Mouse (Mus musculus): ENCODE results near the gene Mtcl1. TPM values are rescaled to one million over a fixed set of nuclear protein-coding genes. Genes with fewer than 3 reads are reported as not detected.

Mtcl1 gene
- polyA plus RNA-seq, 1 experiment from 2014 or later = 1.1 TPM

GRCm38 (mm10) chr17:66405601-66406000 lies 43.9 kb downstream of the Mtcl1 start:
- H3K4me3 ChIP-seq (ENCODE audit: control insufficient read depth in 1 of 2, insufficient read depth in 1 of 2, low read depth in 1 of 2, low read length in 2 of 2) = 0 out of 4 replicates have a peak overlapping the region, but pooled peaks of 1 of the 2 experiments have one; percentile 5
- H3K27ac ChIP-seq (replicated peaks in 1 of 2; ENCODE audit: control insufficient read depth in 1 of 2, insufficient read depth in 1 of 2, low read depth in 2 of 2, low read length in 2 of 2) = peak overlapping the region in 1 of 2 experiments; percentile 20; a peak in 1 of 4 replicates
- H3K9ac ChIP-seq (ENCODE audit: low read length) = peak overlapping the region; percentile 27
- H3K27me3 ChIP-seq (ENCODE audit: control insufficient read depth, insufficient read depth, low read length) = no peaks in the 10 kb centered on the region
- H3K4me2 ChIP-seq (ENCODE audit: low read length) = peak overlapping the region; percentile 50
- peaks cover 23 to 31% of the 10 kb centered on the region in 2 experiments for H3K4me1 ChIP-seq (ENCODE audit: control insufficient read depth in 2 of 2, insufficient read depth in 2 of 2, low read length in 2 of 2)
- H3K36me3 ChIP-seq (ENCODE audit: control insufficient read depth, insufficient read depth, low read length) = no peaks in the 10 kb centered on the region
- WGBS = 24% methylated on average over 7 of the region's 7 CpGs
- ATAC-seq (ENCODE audit: insufficient number of reproducible peaks, insufficient read depth, low FRiP score, low read depth) = no peak
- H3K9me3 ChIP-seq (ENCODE audit: control insufficient read depth, low read length) = no peaks in the 10 kb centered on the region

GRCm38 (mm10) chr17:66404883-66405590 lies 44.5 kb downstream of the Mtcl1 start:
- H3K27me3 ChIP-seq (ENCODE audit: control insufficient read depth, insufficient read depth, low read length) = no peaks in the 10 kb centered on the region
- H3K9me3 ChIP-seq (ENCODE audit: control insufficient read depth, low read length) = no peaks in the 10 kb centered on the region
- WGBS = 13% methylated on average over 10 of the region's 10 CpGs
- peak overlapping the region; percentile 50 for H3K4me2 ChIP-seq (ENCODE audit: low read length)
- ATAC-seq (ENCODE audit: insufficient number of reproducible peaks, insufficient read depth, low FRiP score, low read depth) = no peak
- H3K9ac ChIP-seq (ENCODE audit: low read length) = peak overlapping the region; percentile 27
- H3K4me3 ChIP-seq (ENCODE audit: control insufficient read depth in 1 of 2, insufficient read depth in 1 of 2, low read depth in 1 of 2, low read length in 2 of 2) = 0 out of 4 replicates have a peak overlapping the region, but pooled peaks of 1 of the 2 experiments have one; percentile 5
- peak overlapping the region; percentile 47 to 62 for H3K27ac ChIP-seq (replicated peaks in 1 of 2; ENCODE audit: control insufficient read depth in 1 of 2, insufficient read depth in 1 of 2, low read depth in 2 of 2, low read length in 2 of 2)
- no peaks in the 10 kb centered on the region for H3K36me3 ChIP-seq (ENCODE audit: control insufficient read depth, insufficient read depth, low read length)
- peaks cover 23 to 31% of the 10 kb centered on the region in 2 experiments for H3K4me1 ChIP-seq (ENCODE audit: control insufficient read depth in 2 of 2, insufficient read depth in 2 of 2, low read length in 2 of 2)

- no peak overlapping the region for H3K27ac ChIP-seq (replicated peaks in 1 of 2; ENCODE audit: control insufficient read depth in 1 of 2, insufficient read depth in 1 of 2, low read depth in 2 of 2, low read length in 2 of 2)
- no peak overlapping the region for H3K4me2 ChIP-seq (ENCODE audit: low read length)
- ATAC-seq (ENCODE audit: insufficient number of reproducible peaks, insufficient read depth, low FRiP score, low read depth) = no peak
- WGBS = 7% methylated on average over 6 of the region's 6 CpGs
- no peak overlapping the region for H3K4me3 ChIP-seq (ENCODE audit: control insufficient read depth in 1 of 2, insufficient read depth in 1 of 2, low read depth in 1 of 2, low read length in 2 of 2)
- H3K36me3 ChIP-seq (ENCODE audit: control insufficient read depth, insufficient read depth, low read length) = no peaks in the 10 kb centered on the region
- H3K4me1 ChIP-seq (ENCODE audit: control insufficient read depth in 2 of 2, insufficient read depth in 2 of 2, low read length in 2 of 2) = peaks cover 23 to 31% of the 10 kb centered on the region in 2 experiments
- no peaks in the 10 kb centered on the region for H3K9me3 ChIP-seq (ENCODE audit: control insufficient read depth, low read length)
- no peak overlapping the region for H3K9ac ChIP-seq (ENCODE audit: low read length)
- H3K27me3 ChIP-seq (ENCODE audit: control insufficient read depth, insufficient read depth, low read length) = no peaks in the 10 kb centered on the region
Measured at GRCm38 (mm10) chr17:66402791-66403470, 46.6 kb downstream of the Mtcl1 start.

- H3K9me3 ChIP-seq (ENCODE audit: control insufficient read depth, low read length) = no peaks in the 10 kb centered on the region
- no peak for ATAC-seq (ENCODE audit: insufficient number of reproducible peaks, insufficient read depth, low FRiP score, low read depth)
- H3K4me2 ChIP-seq (ENCODE audit: low read length) = no peak overlapping the region
- H3K36me3 ChIP-seq (ENCODE audit: control insufficient read depth, insufficient read depth, low read length) = no peaks in the 10 kb centered on the region
- peaks cover 18 to 31% of the 10 kb centered on the region in 2 experiments for H3K4me1 ChIP-seq (ENCODE audit: control insufficient read depth in 2 of 2, insufficient read depth in 2 of 2, low read length in 2 of 2)
- no peak overlapping the region for H3K9ac ChIP-seq (ENCODE audit: low read length)
- H3K4me3 ChIP-seq (ENCODE audit: control insufficient read depth in 1 of 2, insufficient read depth in 1 of 2, low read depth in 1 of 2, low read length in 2 of 2) = no peak overlapping the region
- H3K27me3 ChIP-seq (ENCODE audit: control insufficient read depth, insufficient read depth, low read length) = no peaks in the 10 kb centered on the region
- H3K27ac ChIP-seq (replicated peaks in 1 of 2; ENCODE audit: control insufficient read depth in 1 of 2, insufficient read depth in 1 of 2, low read depth in 2 of 2, low read length in 2 of 2) = no peak overlapping the region
- 55% methylated on average over 9 of the region's 9 CpGs for WGBS
Measured at GRCm38 (mm10) chr17:66401596-66402265, 47.8 kb downstream of the Mtcl1 start.

DNA sequence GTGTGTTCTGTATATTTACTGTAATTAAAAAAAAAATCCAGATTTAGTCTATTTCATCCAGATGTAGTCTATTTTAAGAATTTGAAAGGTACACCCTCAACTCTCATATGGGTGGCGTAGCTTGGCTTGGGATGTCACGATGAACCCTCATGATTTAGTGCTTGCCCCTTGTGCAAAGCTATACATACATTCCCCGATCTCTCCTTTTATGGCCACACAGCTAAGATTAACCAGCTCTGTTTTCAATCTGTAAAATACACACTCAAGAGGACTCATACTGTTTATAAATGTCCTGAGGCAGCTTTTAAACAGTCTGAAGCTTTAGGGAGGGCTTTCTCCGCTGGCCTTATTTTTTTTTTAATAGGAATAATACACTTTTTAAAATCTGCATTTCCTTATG lies 49.8 kb downstream of the Mtcl1 start:
- Histone ChIP-seq H3K4me2 (ENCODE audit: low read length) (no peak overlapping the region), H3K4me3 (ENCODE audit: control insufficient read depth in 1 of 2, insufficient read depth in 1 of 2, low read depth in 1 of 2, low read length in 2 of 2) (no peak overlapping the region), H3K27me3 (ENCODE audit: control insufficient read depth, insufficient read depth, low read length) (no peaks in the 10 kb centered on the region), H3K36me3 (ENCODE audit: control insufficient read depth, insufficient read depth, low read length) (no peaks in the 10 kb centered on the region), H3K4me1 (ENCODE audit: control insufficient read depth in 2 of 2, insufficient read depth in 2 of 2, low read length in 2 of 2) (peaks cover 6 to 17% of the 10 kb centered on the region in 2 experiments; a peak in 3 of 4 replicates), H3K9me3 (ENCODE audit: control insufficient read depth, low read length) (0 out of 2 replicates have a peak, but pooled peaks cover 3% of the 10 kb centered on the region), H3K9ac (ENCODE audit: low read length) (no peak overlapping the region), H3K27ac (replicated peaks in 1 of 2; ENCODE audit: control insufficient read depth in 1 of 2, insufficient read depth in 1 of 2, low read depth in 2 of 2, low read length in 2 of 2) (no peak overlapping the region)
- WGBS = 90% methylated on average over 4 of the region's 4 CpGs
- ATAC-seq (ENCODE audit: insufficient number of reproducible peaks, insufficient read depth, low FRiP score, low read depth) = no peak

- Histone ChIP-seq H3K27me3 (ENCODE audit: control insufficient read depth, insufficient read depth, low read length) (no peaks in the 10 kb centered on the region), H3K4me1 (ENCODE audit: control insufficient read depth in 2 of 2, insufficient read depth in 2 of 2, low read length in 2 of 2) (0 out of 4 replicates have a peak, but pooled peaks cover 0 to 2% of the 10 kb centered on the region in 2 experiments), H3K9ac (ENCODE audit: low read length) (no peak overlapping the region), H3K4me3 (ENCODE audit: control insufficient read depth in 1 of 2, insufficient read depth in 1 of 2, low read depth in 1 of 2, low read length in 2 of 2) (no peak overlapping the region), H3K27ac (replicated peaks in 1 of 2; ENCODE audit: control insufficient read depth in 1 of 2, insufficient read depth in 1 of 2, low read depth in 2 of 2, low read length in 2 of 2) (no peak overlapping the region), H3K9me3 (ENCODE audit: control insufficient read depth, low read length) (0 out of 2 replicates have a peak, but pooled peaks cover 3% of the 10 kb centered on the region), H3K4me2 (ENCODE audit: low read length) (no peak overlapping the region), H3K36me3 (ENCODE audit: control insufficient read depth, insufficient read depth, low read length) (no peaks in the 10 kb centered on the region)
- ATAC-seq (ENCODE audit: insufficient number of reproducible peaks, insufficient read depth, low FRiP score, low read depth) = no peak
- 51% methylated on average over 9 of the region's 9 CpGs for WGBS
Measured at GRCm38 (mm10) chr17:66394571-66394970, 55.0 kb downstream of the Mtcl1 start.

DNA sequence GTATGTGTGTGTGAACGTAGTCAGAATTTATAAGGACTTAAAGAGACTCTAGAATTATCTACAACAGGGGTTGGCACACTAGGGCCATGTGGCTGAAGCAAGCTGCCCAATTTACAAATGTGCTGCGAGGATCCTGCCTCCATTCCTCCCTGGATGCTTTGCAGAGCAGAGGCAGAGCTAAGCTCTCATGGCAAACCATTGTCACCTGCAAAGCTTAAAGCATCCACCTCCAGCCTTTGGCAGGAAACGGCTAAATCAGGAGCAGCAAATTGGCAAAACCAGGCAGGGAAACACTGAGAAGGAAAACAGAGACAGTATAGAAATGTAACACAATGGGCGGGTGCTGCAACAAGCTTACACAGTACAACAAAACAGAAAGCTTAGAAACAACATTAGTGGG lies 61.2 kb downstream of the Mtcl1 start:
- ATAC-seq (ENCODE audit: insufficient number of reproducible peaks, insufficient read depth, low FRiP score, low read depth) = no peak
- Histone ChIP-seq H3K9ac (ENCODE audit: low read length) (no peak overlapping the region), H3K36me3 (ENCODE audit: control insufficient read depth, insufficient read depth, low read length) (no peaks in the 10 kb centered on the region), H3K4me1 (ENCODE audit: control insufficient read depth in 2 of 2, insufficient read depth in 2 of 2, low read length in 2 of 2) (0 out of 4 replicates have a peak, but pooled peaks cover 0 to 2% of the 10 kb centered on the region in 2 experiments), H3K27ac (replicated peaks in 1 of 2; ENCODE audit: control insufficient read depth in 1 of 2, insufficient read depth in 1 of 2, low read depth in 2 of 2, low read length in 2 of 2) (no peak overlapping the region), H3K27me3 (ENCODE audit: control insufficient read depth, insufficient read depth, low read length) (no peaks in the 10 kb centered on the region), H3K4me2 (ENCODE audit: low read length) (no peak overlapping the region), H3K4me3 (ENCODE audit: control insufficient read depth in 1 of 2, insufficient read depth in 1 of 2, low read depth in 1 of 2, low read length in 2 of 2) (no peak overlapping the region), H3K9me3 (ENCODE audit: control insufficient read depth, low read length) (no peaks in the 10 kb centered on the region)
- 69% methylated on average over 4 of the region's 4 CpGs for WGBS

All from heart, embryonic 14.5 days (tissue).